Mouse (Mus musculus): ENCODE results near the gene Omt2b.
A peak's percentile ranks its signal among the peaks of the same experiment; 100 is the strongest.
"Not testable (repeated sequence)": the region's sequence is repeated elsewhere in the genome, so short reads cannot be mapped to it uniquely, and the experiment has no call there.

Gene Omt2b

DNA sequence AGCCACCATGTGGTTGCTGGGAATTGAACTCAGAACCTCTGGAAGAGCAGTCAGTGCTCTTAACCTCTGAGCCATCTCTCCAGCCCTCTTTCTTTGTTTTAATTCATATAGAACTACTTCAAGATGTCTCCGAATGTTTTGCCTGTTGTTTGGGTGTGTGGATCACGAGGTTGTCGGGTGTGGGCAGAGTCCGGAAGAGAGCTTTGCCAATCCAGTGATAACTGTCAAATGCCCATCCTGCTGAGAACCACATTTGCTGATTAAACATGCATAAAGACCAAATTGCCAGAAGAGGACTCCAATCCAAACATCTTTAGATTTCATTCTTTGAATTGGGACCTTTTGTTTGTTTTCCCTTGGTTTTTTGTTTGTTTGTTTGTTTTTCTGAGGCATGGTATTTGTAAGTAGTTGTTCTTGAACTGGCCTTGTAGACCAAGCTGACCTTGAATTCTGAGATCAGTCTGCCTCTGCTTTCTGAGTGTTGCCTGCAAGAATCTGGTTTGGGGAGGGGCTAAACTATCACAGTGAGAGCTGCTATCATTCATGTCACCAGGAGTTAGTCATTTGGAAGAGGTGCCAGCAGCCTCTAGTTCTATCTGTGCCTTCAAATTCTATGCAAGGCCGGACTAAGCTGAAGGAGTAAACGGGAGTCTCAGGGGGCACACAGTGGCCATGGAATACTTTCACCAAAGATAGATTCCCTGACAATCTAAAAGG lies 24.3 kb downstream of the Omt2b start:
- DNase-seq (ENCODE audit: low read depth, low spot score): no peak

DNA sequence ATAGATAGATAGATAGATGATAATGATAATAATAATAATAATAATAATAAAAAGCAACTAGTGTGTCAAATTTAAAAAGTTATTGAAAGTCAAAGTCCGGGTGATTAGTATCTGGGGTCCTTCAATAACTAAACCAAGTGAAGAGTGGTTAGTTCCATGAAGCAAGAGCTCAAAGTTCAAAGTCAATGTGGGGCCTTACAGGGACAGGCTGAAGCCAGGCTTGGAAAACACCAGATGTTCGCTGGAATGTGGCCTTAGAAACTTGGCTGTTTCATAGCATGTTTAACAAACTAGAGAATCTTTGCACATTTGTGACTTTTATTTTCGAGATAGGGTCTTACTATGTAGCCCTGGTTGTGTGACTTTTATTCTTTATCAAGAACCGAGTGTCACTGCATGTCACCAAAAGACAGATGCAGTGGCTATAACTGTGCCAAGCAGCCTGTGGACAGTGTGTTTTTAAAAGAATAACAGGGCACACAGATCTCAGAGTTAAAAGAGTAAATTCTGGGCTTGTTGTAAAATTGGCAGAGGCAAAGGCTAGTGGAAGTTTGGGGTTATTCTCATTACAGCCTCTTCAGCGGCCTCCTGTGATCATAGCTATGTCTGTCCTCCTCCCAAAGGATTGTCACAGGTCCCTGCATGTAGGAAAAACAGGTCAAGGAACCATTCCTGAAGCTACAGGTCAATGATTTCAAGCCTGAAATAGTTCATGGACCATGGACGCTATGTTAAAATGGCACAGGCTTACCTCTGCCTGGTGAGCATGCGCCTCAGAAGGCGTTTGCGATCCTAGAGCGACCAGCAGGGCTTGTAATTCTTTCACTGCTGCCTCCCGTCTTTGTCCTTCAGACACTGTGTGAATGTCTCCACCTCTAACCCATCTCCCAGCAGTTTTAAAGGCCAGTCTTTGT lies 27.5 kb downstream of the Omt2b start:
- DNase-seq (ENCODE audit: low read depth, low spot score): no peak

DNA sequence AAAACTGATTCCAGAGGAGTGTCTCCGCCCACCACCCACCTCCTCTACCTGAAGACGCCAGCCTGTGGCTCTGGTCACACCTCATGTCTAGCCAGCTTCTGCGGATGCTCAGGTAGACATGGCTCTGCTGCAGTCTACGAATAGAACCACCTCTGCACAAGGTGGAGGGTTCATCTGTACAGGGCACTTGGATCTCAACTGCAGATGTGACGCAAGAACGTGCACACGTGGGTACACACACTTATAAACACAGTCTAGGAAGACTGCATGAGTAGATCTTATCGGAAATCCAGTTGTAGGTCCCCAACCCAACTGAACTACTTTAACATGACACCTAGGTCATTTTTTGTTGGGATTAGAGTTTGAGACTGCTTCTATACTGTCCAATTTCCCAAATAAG lies 28.2 kb downstream of the Omt2b start, which contains the start of gene Gsta2:
Gene Gsta2, minus strand, starts transcription at position 178 of the 400 bp plus-strand sequence.
- DNase-seq (ENCODE audit: low read depth, low spot score): no peak

DNA sequence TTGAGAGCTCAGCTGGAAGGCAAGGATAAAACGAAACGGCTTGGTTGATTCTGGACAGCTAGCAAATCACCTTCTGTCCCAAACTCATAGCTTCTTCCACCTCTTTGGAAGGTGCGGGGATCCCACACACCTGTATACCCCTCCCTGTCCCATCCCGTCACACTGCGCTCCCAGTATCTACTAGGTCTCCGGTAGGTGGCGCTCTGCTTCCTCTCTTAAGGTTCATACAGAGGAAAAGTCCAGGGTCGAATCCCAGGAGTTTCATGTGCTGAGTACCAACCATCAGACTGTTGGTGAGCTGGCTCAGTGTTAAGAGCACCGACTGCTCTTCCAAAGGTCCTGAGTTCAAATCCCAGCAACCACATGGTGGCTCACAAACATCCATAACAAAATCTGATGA lies 30.7 kb downstream of the Omt2b start:
- DNase-seq (ENCODE audit: low read depth, low spot score): peak; percentile 60

DNA sequence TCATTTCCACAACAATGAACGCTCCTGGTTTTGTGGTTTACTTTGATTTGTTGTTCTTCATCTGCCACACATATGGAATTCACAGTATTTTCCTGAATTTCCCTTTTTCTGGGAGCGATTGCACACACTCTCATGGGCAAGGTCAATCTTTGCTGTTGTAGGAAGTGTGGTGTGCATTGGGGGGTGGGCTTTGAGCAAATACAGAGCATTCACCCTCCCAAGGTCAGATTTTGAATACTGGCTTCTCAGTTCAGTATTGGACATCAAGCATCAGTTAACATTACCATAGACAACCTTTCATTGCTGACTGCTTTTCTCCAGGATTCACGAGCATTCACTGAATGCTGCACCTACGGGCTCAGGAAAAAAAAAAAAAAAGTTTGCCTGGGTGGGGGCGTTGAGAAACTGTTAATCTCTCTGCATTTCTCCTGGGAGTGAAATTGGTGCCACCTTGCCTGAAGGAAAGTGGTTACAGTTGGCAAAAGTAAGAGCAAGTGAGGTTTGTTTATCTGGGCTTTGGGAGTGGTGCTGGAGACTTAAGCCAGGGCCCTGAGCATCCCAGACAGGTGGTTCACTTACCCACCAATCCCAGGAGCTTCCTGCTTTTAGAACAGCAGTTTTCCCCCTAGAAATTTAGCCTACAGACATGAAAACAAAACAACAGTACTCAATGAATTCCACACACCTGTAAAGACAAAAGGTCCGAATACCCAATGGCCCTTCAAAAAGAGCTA lies 32.5 kb downstream of the Omt2b start:
- no peak for DNase-seq (ENCODE audit: low read depth, low spot score)

DNA sequence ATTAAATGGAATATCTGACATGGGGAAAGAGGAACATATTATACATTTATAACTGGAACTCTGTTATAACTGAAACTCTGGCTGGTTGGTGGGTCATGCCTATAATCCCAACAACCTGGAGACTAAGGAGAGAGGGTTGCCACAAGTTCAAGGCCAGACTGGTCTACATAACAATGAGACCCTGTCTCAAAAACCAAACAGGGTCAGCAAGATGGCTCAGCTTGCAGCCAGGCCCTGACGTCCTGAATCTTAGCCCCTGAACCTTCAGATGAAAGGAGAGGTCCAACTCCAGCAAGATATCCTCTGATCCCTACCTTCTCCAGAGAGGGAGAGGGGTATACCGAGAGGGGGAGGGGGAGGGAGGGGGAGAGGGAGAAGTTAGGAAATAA lies 33.1 kb downstream of the Omt2b start:
- no peak for DNase-seq (ENCODE audit: low read depth, low spot score)

DNA sequence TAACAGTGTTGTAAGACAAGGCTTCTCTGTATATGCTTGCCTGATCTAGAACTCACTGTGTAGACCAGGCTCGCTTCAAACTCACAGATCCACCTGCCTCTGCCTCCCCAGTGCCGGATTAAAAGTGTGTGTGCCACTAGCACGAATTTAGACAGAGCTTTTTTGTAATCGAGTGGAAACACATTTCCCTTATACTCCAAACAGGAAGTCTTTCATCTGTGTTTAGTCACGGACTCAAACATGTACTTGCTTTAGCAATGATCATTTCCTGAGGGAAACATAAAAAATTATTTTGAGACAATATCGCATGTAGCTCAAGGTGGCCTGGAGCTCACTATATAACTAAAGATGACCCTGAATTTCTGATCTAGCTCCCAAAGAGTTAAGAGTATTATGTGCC lies 36.0 kb downstream of the Omt2b start:
- DNase-seq (ENCODE audit: low read depth, low spot score): no peak

DNA sequence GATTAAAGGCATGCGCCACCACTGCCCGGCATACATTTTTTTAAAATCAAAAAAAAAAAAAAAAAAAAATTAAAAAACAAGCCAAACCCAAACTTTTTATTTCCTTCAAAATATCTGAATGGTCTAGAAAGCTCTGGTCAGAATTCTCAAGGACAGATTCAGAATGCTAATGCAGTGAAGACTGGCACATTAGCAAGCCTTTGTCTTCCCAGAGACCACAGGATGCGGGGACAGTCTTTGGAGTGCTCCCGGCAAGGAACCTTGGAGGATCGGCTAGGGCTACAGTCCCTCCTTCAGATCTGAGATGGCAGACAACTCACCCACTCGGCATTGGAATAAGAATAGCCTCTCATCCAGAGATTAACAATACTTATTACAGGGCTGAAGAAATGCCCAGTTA lies 37.3 kb downstream of the Omt2b start:
- no peak for DNase-seq (ENCODE audit: low read depth, low spot score)

DNA sequence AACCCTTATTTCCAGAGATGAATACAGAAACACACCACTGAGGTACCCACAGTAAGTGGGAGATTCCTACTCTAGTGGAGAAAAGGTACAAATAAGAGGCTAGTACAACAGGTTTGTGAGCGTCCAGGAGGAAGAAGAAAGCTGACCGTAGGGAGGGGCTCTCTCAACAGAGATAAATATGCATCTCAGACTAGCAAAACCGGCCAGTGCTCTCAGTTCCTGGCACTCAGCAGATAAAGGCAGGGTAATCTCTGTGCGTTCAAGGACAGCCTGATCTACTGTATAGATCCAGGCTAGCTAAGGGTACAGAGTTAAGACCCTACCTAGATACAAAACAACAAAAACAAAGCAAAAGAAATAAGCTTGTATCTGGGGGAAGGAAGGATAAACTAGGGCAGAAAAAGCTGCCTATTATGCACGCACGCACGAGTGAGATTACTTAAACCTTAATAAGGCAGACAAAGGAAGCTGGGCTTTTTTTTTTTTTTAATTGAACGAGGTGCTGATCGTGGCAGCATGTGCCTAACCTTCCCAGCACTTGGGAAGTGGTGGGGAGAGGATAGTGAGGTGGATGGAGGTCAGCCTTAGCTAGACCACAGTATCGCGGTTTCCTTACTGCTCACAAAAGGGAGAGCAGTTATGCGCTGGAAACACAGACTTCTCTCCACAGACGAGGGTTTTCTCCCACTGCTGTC lies 38.6 kb downstream of the Omt2b start:
- DNase-seq (ENCODE audit: low read depth, low spot score): no peak

DNA sequence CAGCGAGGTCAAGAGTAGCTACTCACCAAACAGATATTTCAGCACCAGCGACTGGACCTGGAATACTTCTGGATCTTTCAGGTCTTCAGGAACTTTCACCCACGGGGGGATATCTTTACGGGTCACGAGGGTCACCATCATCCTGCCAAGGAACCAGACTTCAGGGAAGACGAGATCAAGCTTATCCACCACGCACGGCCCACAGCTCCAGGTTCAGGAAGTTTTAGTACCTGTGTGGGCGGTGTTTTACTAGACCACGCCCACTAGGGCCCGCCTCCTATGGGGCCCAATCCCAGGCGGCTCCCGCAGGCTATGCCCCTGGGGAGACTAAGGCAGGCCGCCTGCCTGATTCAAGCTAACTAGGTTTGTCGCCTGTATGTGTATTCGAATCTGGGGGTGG lies 40.6 kb downstream of the Omt2b start, which contains the start of gene Dppa5a:
Gene Dppa5a, minus strand, starts transcription at position 219 of the 400 bp plus-strand sequence.
- not testable (repeated sequence) for DNase-seq (ENCODE audit: low read depth, low spot score)

DNA sequence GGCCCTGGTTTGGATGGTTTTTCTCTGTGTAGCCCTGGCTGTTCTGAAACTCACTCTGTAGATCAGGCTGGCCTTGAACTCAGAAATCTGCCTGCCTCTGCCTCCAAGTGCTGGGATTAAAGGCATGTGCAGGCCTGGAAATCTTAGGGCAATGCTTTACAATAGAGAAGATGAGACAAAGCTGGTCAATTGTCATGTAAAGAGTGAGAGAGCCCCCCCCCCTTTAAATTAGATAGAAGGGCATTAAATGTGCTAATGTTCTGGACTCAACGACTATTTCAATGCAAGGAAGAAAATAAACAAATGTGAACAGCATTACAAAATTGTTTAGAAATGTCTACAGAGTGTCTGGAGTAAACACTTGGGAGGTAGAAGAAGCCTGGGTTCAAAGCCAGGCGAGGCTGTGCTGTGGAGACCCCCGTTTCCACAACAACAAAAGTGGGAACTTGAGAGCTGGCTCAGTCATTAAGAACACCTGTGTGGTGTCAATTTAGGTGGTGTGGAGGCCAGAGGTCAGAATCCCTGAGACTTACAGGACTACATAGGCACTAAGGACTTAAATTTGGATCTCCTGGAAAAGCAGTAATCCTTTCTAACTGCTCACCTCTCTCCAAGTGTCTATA lies 41.4 kb downstream of the Omt2b start:
- DNase-seq (ENCODE audit: low read depth, low spot score): no peak

DNA sequence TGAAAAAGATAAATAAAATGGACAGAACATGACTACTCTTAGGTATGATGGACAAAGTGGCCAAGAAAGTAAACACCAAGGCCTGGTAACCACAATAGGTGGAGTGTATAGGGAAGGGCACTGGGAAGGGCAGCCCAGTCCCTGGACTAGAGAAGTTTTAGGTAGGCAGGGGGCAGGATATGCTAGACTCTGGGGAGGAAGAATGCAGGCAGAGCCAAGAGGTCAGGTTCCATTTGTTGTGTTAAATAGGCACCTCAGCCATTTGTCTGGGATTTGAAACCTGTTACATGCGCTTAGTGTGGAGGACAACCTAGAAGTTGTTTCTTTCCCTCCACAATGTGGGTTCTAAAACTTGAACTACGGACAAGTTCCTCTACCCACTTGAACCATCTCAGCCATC lies 42.0 kb downstream of the Omt2b start:
- DNase-seq (ENCODE audit: low read depth, low spot score): no peak

DNA sequence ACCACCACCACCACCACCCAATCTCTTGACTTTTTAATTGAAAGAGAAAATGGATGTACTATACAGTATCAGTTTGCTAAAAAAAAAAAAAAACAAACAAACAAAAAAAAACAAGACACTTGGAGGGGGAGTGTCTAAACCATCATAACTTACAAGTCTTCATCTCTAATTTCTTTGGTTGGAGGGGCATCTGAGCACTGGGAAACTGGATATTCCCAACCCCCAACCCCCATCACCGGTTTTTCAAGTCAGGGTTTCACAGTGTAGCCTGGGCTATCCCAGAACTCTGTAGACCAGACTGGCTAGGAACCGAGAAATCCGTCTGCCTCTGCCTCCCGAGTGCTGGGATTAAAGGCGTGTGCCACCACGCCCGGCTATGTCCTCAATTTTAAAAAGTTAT lies 42.4 kb downstream of the Omt2b start:
- DNase-seq (ENCODE audit: low read depth, low spot score): no peak

DNA sequence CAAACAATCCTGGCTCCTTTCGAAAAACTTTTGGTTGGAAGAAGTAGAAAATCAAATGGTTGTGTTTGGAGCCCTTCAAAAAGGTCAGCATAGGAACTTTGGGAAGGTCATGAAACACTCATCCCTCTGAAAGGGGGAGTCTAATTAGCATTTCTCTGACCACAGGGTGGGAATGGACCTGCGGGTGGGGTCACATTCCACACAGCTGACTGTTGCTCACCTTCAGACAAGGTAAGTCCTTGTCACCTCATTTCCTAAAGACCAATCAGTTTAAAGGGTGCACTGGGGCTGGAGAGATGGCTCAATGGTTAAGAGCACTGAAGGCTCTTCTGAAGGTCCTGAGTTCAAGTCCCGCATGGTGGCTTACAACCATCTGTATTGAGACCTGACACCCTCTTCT lies 44.1 kb downstream of the Omt2b start:
- DNase-seq (ENCODE audit: low read depth, low spot score): no peak

DNA sequence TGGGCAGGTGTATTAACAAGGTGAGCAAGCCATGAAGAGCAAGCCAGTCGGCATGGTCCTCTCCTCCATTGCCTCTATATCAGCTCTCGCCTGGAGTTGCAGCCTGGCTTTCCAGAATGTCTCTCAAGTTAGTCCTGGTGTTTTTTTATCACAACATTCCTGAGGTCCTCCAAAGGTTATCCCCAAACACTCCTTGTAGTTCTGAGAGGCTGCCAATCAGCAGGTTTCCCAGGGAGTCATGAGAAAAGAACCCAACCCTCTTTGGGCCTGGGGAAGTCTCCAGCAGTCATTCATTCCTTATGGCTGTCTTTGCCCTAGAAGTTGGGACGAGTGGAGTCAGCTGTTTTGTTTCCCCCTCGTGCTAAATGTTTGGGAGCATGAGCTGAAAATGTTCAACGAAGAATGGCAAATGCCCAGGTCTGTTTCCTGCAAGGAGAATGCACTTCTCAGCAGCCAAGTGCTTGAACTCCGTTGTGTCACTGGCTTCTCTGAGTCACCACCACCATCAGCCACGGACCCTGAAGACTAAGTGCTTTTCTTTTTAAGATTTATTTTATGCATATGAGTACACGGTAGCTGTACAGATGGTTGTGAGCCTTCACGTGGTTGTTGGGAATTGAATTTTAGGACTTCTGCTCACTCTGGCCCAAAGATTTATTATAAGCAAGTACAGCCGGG lies 45.6 kb downstream of the Omt2b start:
- DNase-seq (ENCODE audit: low read depth, low spot score): no peak

DNA sequence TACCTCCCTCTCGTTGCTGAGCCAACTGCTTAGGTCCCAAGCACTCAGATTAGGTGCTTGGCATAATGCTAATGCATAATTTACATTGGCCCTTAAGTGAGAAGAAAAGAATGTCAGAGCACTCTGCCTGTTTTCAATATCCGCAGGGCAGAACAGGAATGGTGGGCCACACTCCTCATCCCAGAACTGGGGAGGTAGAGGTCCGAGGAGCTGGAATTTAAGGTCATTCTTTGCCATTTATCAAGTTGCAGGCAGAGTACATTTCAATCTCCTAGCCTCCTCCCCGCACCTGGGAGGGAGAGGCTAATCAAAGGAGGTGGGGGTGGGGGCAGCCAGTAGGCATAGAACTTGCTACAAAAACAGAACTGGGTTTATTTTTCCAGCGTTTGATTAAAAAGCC lies 47.0 kb downstream of the Omt2b start:
- DNase-seq (ENCODE audit: low read depth, low spot score): no peak

DNA sequence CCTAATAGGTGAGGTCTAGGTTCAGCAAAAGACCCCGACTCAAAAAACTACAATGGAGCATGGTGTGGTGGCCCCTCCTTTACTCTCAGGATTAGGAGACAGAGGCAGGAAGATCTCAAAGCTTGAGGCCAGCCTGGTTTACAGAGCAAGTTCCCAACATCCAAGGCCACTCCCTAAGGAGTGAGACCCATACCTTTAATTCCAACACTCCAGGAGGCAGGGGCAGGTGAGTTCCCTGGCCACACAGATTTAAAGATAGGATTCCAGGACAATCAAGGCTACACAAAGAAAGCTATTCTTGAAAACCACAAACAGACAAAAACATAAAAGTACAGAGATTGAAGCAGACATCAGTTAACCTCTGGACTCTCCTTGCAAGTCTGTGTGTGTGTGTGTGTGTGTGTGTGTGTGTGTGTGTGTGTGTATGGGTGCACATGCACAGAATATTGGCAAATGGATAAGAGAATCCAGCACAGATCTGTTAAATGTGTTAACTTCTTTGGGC lies 47.5 kb downstream of the Omt2b start:
- DNase-seq (ENCODE audit: low read depth, low spot score): no peak

DNA sequence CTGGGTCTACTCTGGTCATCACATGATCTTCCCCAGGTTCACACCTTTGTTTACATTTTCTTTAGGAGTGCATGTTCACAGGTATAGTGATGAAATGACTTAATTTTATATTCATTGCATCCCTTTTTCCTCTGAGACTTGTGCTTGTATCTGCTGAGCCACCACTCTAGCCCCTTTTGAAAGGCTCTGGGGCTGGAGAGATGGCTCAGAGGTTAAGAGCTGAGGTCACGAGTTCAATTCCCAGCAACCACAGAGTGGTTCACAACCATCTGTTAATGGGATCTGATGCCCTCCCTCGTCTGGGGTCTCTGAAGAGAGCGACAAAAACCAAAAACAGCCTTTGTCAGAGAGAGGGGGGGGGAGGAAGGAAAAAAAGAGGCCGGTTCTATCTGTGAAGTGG lies 48.1 kb downstream of the Omt2b start:
- DNase-seq (ENCODE audit: low read depth, low spot score): no peak

DNA sequence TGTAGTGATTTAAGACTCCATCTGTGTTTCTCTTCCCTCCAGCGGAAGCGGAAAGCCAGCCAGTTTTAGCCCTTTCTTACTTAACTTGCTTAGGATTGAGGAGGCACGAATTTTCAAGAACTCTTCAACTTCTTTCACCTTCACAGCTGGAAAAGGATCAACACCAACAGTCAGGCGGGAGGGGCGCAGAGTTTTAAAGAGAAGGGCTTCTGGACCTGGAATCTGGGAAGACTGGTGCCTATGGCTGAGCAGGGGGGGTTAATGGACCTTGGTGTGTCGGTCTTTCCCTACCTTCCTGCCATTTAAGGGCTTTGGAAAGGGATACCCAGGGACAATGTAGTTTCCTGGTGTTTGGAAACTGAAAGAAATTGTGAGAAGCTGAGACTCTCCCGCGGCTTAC lies 50.2 kb downstream of the Omt2b start:
- DNase-seq (ENCODE audit: low read depth, low spot score): no peak

DNA sequence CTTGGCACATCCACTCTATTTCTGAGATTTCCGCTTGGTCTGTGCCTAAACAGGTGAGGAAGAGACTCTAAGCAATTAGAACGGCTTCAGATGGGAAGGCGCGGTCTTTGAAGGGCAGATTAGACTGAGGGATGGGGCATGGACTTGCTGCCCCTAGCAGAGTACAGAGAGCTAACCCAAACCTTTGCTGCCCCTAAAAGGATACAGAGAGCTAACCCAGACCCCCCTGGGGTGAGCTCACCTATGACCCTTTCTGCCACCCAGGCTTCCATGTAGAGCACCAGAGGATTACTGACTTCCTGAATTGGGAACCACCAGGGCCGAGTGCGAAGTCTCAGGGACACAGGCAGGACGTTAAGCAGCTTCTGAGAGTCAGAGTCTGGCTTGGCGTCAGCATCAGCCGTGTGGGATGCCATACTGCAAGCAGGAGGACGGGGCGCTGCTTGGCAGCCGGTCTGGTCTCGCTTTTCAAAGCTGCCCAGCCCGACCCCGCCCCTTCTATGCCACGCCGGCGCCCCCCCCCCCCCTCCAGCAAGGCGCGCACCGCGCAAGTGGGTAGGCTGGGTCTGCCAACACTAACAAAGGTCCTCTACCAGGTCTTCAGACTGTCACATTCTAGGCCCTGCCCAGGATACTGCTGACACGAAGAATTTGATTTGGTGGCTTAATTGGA lies 50.9 kb downstream of the Omt2b start, which contains the start of gene Ooep:
Gene Ooep, minus strand, starts transcription at position 613 of the 673 bp plus-strand sequence.
- DNase-seq (ENCODE audit: low read depth, low spot score): no peak
